Mouse (Mus musculus): ENCODE data around the gene Clcnkb.

Gene Clcnkb

DNA sequence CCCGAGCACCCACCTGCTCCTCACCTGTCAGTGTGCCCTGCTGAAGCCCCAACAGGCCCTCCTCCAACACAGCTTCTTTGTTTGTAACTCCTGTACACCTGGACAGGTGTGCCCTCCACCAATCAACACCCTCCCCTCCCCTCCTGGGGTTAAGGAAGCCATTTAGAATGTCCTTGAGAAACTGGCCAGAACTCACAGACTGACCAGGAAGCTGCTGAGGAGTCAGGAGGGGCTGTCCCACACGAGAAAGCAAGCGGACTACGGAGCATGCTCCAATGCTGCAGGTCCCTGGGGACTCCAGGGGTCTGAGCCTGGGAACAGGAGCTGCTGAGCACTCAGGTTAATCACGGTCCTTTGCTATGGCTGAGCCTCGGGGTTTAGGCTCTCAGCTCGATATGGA lies at the start of gene Clcnkb:
Gene Clcnkb (minus strand): TSS at position 91 of the 400 bp plus-strand sequence.
- H3K36me3 ChIP-seq (ENCODE audit: insufficient read depth, low read length), result no peaks in the 10 kb centered on the region
- peaks cover 24% of the 10 kb centered on the region for H3K27me3 ChIP-seq (ENCODE audit: insufficient read depth, low read length)
- H3K4me3 ChIP-seq (replicated peaks; ENCODE audit: low read length), result 0 out of 2 replicates have a peak within 1 kb of the TSS, but pooled peaks have one; percentile 5
- TF ChIP-seq CTCF (conservative IDR thresholded peaks at IDR 0.05; ENCODE audit: low read length) (no peak), POU5F1 (IDR thresholded peaks at IDR 0.05; ENCODE audit: borderline replicate concordance, low read length) (no peak), NANOG (IDR thresholded peaks at IDR 0.05; ENCODE audit: borderline replicate concordance, low read length) (no peak)
- peaks cover 4% of the 10 kb centered on the region for H3K9me3 ChIP-seq (ENCODE audit: low read length)
- H3K4me1 ChIP-seq (replicated peaks; ENCODE audit: low read depth, low read length), result peaks cover 21% of the 10 kb centered on the region

GRCm38 (mm10) chr4:141464722-141465121 lies 48.9 kb upstream of the Clcnkb start:
- TF ChIP-seq NANOG (IDR thresholded peaks at IDR 0.05; ENCODE audit: borderline replicate concordance, low read length) (no peak), POU5F1 (IDR thresholded peaks at IDR 0.05; ENCODE audit: borderline replicate concordance, low read length) (no peak), CTCF (conservative IDR thresholded peaks at IDR 0.05; ENCODE audit: low read length) (no peak)
- no peaks in the 10 kb centered on the region for H3K27me3 ChIP-seq (ENCODE audit: insufficient read depth, low read length)
- H3K4me1 ChIP-seq (replicated peaks; ENCODE audit: low read depth, low read length), result peaks cover 74% of the 10 kb centered on the region
- peaks cover 91% of the 10 kb centered on the region for H3K36me3 ChIP-seq (ENCODE audit: insufficient read depth, low read length)
- no peaks in the 10 kb centered on the region for H3K9me3 ChIP-seq (ENCODE audit: low read length)
- H3K4me3 ChIP-seq (replicated peaks; ENCODE audit: low read length), result peak overlapping the region; percentile 70

DNA sequence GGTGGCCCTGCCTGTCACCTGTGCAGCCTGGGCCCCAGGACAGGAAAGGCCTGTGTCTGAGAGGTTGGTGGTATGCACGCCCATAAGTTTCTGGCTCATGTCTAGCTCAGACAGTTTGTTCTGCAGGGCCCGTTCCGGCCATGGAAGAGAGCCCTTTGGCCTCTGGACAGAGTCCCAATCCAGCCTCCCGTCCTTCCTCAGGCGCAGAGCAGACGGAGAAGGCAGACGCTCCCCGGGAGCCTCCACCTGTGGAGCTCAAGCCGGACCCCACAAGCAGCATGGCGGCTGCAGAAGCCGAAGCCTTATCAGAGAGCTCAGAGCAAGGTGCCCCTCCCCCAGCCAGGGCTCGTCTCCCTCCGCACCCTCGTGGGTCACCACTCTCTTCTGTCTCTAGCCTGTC lies 47.7 kb upstream of the Clcnkb start:
- H3K4me3 ChIP-seq (replicated peaks; ENCODE audit: low read length), result no peak overlapping the region
- no peaks in the 10 kb centered on the region for H3K27me3 ChIP-seq (ENCODE audit: insufficient read depth, low read length)
- peaks cover 81% of the 10 kb centered on the region for H3K36me3 ChIP-seq (ENCODE audit: insufficient read depth, low read length)
- no peak for TF ChIP-seq POU5F1 (IDR thresholded peaks at IDR 0.05; ENCODE audit: borderline replicate concordance, low read length)
- no peak for TF ChIP-seq NANOG (IDR thresholded peaks at IDR 0.05; ENCODE audit: borderline replicate concordance, low read length)
- TF ChIP-seq CTCF (conservative IDR thresholded peaks at IDR 0.05; ENCODE audit: low read length), result no peak
- H3K4me1 ChIP-seq (replicated peaks; ENCODE audit: low read depth, low read length), result peaks cover 80% of the 10 kb centered on the region
- H3K9me3 ChIP-seq (ENCODE audit: low read length), result no peaks in the 10 kb centered on the region

- Histone ChIP-seq H3K36me3 (ENCODE audit: insufficient read depth, low read length) (peaks cover 63% of the 10 kb centered on the region), H3K4me1 (replicated peaks; ENCODE audit: low read depth, low read length) (peaks cover 87% of the 10 kb centered on the region), H3K9me3 (ENCODE audit: low read length) (no peaks in the 10 kb centered on the region), H3K4me3 (replicated peaks; ENCODE audit: low read length) (no peak overlapping the region), H3K27me3 (ENCODE audit: insufficient read depth, low read length) (no peaks in the 10 kb centered on the region)
- no peak for TF ChIP-seq CTCF (conservative IDR thresholded peaks at IDR 0.05; ENCODE audit: low read length)
- TF ChIP-seq NANOG (IDR thresholded peaks at IDR 0.05; ENCODE audit: borderline replicate concordance, low read length), result no peak
- no peak for TF ChIP-seq POU5F1 (IDR thresholded peaks at IDR 0.05; ENCODE audit: borderline replicate concordance, low read length)
These were observed 45.8 kb upstream of the Clcnkb start for GRCm38 (mm10) chr4:141461576-141461975.

- peaks cover 60% of the 10 kb centered on the region for H3K36me3 ChIP-seq (ENCODE audit: insufficient read depth, low read length)
- no peaks in the 10 kb centered on the region for H3K27me3 ChIP-seq (ENCODE audit: insufficient read depth, low read length)
- H3K9me3 ChIP-seq (ENCODE audit: low read length), result no peaks in the 10 kb centered on the region
- no peak overlapping the region for H3K4me3 ChIP-seq (replicated peaks; ENCODE audit: low read length)
- no peak for TF ChIP-seq POU5F1 (IDR thresholded peaks at IDR 0.05; ENCODE audit: borderline replicate concordance, low read length)
- TF ChIP-seq CTCF (conservative IDR thresholded peaks at IDR 0.05; ENCODE audit: low read length), result no peak
- no peak for TF ChIP-seq NANOG (IDR thresholded peaks at IDR 0.05; ENCODE audit: borderline replicate concordance, low read length)
- H3K4me1 ChIP-seq (replicated peaks; ENCODE audit: low read depth, low read length), result peaks cover 87% of the 10 kb centered on the region
These were observed 45.3 kb upstream of the Clcnkb start for GRCm38 (mm10) chr4:141461088-141461487.

- peaks cover 87% of the 10 kb centered on the region for H3K4me1 ChIP-seq (replicated peaks; ENCODE audit: low read depth, low read length)
- no peak for TF ChIP-seq NANOG (IDR thresholded peaks at IDR 0.05; ENCODE audit: borderline replicate concordance, low read length)
- no peak for TF ChIP-seq CTCF (conservative IDR thresholded peaks at IDR 0.05; ENCODE audit: low read length)
- TF ChIP-seq POU5F1 (IDR thresholded peaks at IDR 0.05; ENCODE audit: borderline replicate concordance, low read length), result no peak
- no peaks in the 10 kb centered on the region for H3K27me3 ChIP-seq (ENCODE audit: insufficient read depth, low read length)
- H3K36me3 ChIP-seq (ENCODE audit: insufficient read depth, low read length), result peaks cover 60% of the 10 kb centered on the region
- no peaks in the 10 kb centered on the region for H3K9me3 ChIP-seq (ENCODE audit: low read length)
- no peak overlapping the region for H3K4me3 ChIP-seq (replicated peaks; ENCODE audit: low read length)
These were observed 44.7 kb upstream of the Clcnkb start for GRCm38 (mm10) chr4:141460481-141460880.

- Histone ChIP-seq H3K4me3 (replicated peaks; ENCODE audit: low read length) (no peak overlapping the region), H3K9me3 (ENCODE audit: low read length) (no peaks in the 10 kb centered on the region), H3K4me1 (replicated peaks; ENCODE audit: low read depth, low read length) (peaks cover 81% of the 10 kb centered on the region), H3K36me3 (ENCODE audit: insufficient read depth, low read length) (peaks cover 57% of the 10 kb centered on the region), H3K27me3 (ENCODE audit: insufficient read depth, low read length) (no peaks in the 10 kb centered on the region)
- TF ChIP-seq CTCF (conservative IDR thresholded peaks at IDR 0.05; ENCODE audit: low read length), result no peak
- no peak for TF ChIP-seq NANOG (IDR thresholded peaks at IDR 0.05; ENCODE audit: borderline replicate concordance, low read length)
- TF ChIP-seq POU5F1 (IDR thresholded peaks at IDR 0.05; ENCODE audit: borderline replicate concordance, low read length), result no peak
These were observed 44.0 kb upstream of the Clcnkb start for GRCm38 (mm10) chr4:141459766-141460165.

DNA sequence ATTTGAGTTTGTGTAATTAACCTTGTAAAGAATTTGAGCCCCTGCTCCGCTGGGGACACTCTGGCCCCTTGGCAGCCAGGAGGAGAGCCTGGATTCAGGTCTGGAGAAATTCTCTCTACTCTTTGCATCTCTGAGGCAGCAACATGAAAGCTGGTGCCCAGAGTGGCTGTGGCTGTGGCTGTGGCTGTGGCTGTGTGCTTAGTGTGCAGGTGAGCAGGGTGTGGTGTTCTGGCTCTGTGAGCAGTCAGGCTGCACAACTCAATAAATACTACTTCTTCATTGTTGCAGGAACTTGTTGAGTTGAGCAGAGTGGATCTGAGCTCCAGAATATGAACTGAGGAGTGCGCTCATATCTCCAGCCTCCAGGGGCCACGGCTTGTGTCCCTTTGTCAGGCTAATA lies 43.1 kb upstream of the Clcnkb start:
- Histone ChIP-seq H3K36me3 (ENCODE audit: insufficient read depth, low read length) (peaks cover 55% of the 10 kb centered on the region), H3K9me3 (ENCODE audit: low read length) (no peaks in the 10 kb centered on the region), H3K4me1 (replicated peaks; ENCODE audit: low read depth, low read length) (peaks cover 72% of the 10 kb centered on the region), H3K4me3 (replicated peaks; ENCODE audit: low read length) (no peak overlapping the region), H3K27me3 (ENCODE audit: insufficient read depth, low read length) (no peaks in the 10 kb centered on the region)
- TF ChIP-seq CTCF (conservative IDR thresholded peaks at IDR 0.05; ENCODE audit: low read length), result no peak
- no peak for TF ChIP-seq NANOG (IDR thresholded peaks at IDR 0.05; ENCODE audit: borderline replicate concordance, low read length)
- TF ChIP-seq POU5F1 (IDR thresholded peaks at IDR 0.05; ENCODE audit: borderline replicate concordance, low read length), result no peak

GRCm38 (mm10) chr4:141458236-141458635 lies 42.4 kb upstream of the Clcnkb start:
- Histone ChIP-seq H3K27me3 (ENCODE audit: insufficient read depth, low read length) (no peaks in the 10 kb centered on the region), H3K4me3 (replicated peaks; ENCODE audit: low read length) (no peak overlapping the region; the same call in 1 of the 2 replicates), H3K9me3 (ENCODE audit: low read length) (no peaks in the 10 kb centered on the region), H3K36me3 (ENCODE audit: insufficient read depth, low read length) (peaks cover 52% of the 10 kb centered on the region), H3K4me1 (replicated peaks; ENCODE audit: low read depth, low read length) (peaks cover 66% of the 10 kb centered on the region)
- no peak for TF ChIP-seq POU5F1 (IDR thresholded peaks at IDR 0.05; ENCODE audit: borderline replicate concordance, low read length)
- TF ChIP-seq CTCF (conservative IDR thresholded peaks at IDR 0.05; ENCODE audit: low read length), result no peak
- TF ChIP-seq NANOG (IDR thresholded peaks at IDR 0.05; ENCODE audit: borderline replicate concordance, low read length), result no peak
